Mouse (Mus musculus) brain, embryonic 18.5 days (tissue): ENCODE measurements around the gene Pde11a.

ENCODE experiments used
- DNase-seq: peaks from one replicate; pipeline ENCODE4 v3.0.0-alpha.2; 2012; ENCODE audit warnings: low read depth, low spot score

Pde11a gene

GRCm38 (mm10) chr2:76158973-76159372 lies 179.6 kb downstream of the Pde11a start:
- no peak for DNase-seq

DNA sequence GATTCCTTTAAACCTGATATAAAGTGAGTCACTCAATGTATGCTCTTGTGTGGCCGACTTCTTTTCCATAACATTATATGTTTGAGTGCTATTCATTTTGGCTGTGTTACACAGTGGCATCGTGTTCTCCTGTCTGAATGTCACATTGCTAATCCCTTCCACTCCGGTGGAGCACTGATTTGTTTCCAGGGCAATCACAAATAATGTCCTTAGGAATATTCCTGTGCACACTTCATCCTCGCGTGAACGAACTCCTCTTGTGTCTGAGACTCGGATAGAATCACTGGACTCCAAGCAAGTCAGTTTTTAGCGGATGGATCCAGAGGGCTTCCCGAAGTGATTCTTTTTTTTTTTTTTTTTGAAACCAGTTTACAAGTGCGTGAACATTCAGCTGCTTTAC lies 197.4 kb downstream of the Pde11a start:
- DNase-seq: no peak

- no peak for DNase-seq
These were observed 205.6 kb downstream of the Pde11a start for GRCm38 (mm10) chr2:76132983-76133382.

GRCm38 (mm10) chr2:76129933-76130627 lies 208.5 kb downstream of the Pde11a start:
- DNase-seq: no peak

DNA sequence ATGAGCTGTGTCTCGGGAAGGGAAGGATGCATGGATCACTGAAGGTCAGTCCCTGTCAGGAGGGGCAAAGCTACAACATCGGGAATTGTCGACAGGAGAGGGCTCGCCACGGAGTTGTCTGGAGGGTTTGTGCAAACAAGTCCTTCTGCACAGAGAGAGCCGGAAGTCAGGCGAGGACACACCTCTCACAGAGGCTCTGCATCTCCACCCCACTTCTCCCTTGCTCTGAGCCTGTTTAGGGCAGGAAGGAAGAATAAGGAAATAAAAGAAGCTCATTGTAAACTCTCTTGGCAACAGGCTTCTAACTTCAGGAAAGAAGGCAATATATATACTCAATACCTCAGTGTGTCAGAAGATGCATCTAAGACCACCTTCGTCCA lies 209.5 kb downstream of the Pde11a start:
- no peak for DNase-seq

GRCm38 (mm10) chr2:76128105-76129057 lies 210.2 kb downstream of the Pde11a start:
- DNase-seq: no peak

DNA sequence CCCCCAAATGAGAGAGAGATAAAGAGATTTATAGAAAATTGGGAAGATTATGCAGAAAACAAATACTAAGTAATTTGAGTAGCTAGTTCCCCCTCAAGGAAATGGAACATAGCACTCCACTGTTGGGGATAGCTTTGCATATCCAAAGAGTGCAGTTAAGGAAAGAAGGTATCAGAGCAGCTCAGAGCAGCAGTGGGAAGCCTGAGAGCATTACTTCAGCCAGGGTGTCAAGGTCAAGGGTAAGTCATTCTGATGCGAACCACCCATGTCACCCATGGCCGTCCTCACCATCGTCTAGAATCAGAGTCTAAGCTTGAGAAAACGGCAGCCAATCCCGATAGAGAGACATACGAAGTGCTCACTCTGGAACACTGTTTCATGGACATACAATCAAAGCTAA lies 211.9 kb downstream of the Pde11a start:
- DNase-seq: no peak

- DNase-seq: peak; percentile 59
These were observed 213.8 kb downstream of the Pde11a start for GRCm38 (mm10) chr2:76124821-76125220.

DNA sequence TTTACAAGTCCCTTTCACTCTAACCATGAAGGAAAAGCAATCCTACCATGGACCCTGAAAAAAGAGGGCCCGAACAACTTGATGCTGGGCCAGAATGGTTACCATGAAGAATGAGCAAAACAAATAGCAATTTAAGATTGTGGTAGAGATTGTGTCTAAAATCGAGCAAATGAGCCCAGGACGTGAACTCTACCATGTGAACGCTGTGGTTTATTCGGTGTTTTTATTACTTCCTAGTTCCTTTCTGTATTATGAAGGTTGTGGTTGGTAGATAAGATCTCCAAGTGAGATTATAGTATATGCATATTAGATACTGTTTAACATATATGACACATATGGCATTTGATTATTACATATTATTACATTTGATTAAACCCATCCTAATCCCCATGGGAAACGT lies 216.4 kb downstream of the Pde11a start:
- no peak for DNase-seq

DNA sequence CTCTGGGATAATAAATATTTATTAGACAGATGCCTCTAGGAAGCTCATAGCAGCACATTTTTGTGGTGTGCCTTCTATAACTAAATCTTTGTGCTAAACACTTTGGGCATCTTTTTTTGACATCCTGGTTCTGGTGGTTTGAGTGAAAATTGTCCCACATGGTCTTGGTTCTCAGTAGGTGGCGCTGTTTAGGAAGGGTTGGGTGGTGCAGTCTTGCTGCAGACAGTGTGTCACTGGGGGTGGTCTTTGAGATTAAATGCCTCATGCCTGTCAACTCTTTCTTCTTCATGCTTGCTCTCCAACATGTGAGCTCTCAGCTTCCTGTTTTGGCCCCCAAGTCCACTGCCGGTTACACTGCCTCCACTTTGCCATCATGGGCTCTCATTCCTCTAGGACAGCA lies 218.7 kb downstream of the Pde11a start:
- no peak for DNase-seq

DNA sequence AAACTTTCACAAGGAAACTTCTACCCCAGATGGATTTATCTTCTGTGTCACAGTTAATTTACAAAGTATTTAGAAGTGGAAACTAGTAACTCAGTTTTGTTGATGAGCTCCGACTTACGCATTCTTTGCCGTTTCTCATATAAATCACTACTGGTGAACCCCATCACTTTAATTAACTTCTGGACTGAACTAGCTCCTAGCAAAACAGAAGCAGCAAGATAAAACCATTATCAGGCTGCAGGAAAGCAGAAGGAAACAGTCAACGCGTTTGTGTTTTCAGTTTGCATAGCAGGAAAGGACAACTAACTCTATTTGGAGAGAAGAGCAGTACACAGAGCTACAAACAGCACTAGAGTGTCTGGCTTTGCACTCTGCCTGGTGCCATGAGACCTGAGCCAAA lies 220.1 kb downstream of the Pde11a start:
- no peak for DNase-seq

DNA sequence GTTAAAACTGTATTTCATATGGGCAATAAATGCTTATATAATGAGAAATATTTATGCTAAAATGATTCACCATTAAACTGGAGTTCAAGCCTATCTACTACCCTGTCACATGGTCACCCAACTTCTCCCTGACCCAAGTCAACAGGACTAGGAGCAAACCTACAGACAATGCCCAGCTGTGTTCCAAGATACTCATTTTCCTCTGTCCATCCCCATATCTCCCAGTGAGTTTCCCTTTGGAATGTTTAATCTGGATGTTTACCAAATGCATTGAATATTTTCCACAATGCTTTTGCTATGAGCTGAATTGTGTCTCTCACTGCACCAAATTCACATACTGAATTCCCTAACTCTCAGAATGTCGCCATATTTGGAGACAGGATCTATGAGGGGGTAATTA lies 221.4 kb downstream of the Pde11a start:
- no peak for DNase-seq

GRCm38 (mm10) chr2:76115696-76116095 lies 222.9 kb downstream of the Pde11a start:
- DNase-seq: peak; percentile 30

- DNase-seq: no peak
These were observed 223.8 kb downstream of the Pde11a start for GRCm38 (mm10) chr2:76114734-76115133.

- no peak for DNase-seq
These were observed 228.9 kb downstream of the Pde11a start for GRCm38 (mm10) chr2:76109653-76110052.

- DNase-seq: no peak
These were observed 236.5 kb downstream of the Pde11a start for GRCm38 (mm10) chr2:76101889-76102602.

DNA sequence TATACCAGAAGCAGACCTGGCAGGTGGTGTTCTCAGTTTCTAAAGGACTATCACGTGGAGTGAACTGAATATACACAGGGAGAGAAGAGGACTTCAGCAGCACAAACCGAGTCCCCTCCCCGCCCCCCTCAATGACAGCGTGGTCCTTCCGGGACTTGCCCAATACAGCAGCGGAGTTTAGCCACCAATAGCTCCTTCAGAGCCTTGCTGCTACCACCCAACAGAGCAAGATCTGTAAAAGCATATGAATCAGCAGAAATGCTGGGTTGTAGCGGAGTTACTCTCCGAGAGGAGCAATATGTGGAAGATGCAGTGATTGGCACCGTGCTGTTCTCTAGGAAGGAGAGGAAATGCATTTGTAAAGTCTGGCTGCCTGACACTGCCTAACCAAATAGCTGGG lies 238.0 kb downstream of the Pde11a start:
- no peak for DNase-seq

GRCm38 (mm10) chr2:76099726-76100347 lies 238.7 kb downstream of the Pde11a start:
- no peak for DNase-seq

- DNase-seq: no peak
These were observed 240.2 kb downstream of the Pde11a start for GRCm38 (mm10) chr2:76098381-76098780.

GRCm38 (mm10) chr2:76097847-76098246 lies 240.7 kb downstream of the Pde11a start:
- DNase-seq: no peak

- DNase-seq: no peak
These were observed 241.3 kb downstream of the Pde11a start for GRCm38 (mm10) chr2:76097284-76097683.

DNA sequence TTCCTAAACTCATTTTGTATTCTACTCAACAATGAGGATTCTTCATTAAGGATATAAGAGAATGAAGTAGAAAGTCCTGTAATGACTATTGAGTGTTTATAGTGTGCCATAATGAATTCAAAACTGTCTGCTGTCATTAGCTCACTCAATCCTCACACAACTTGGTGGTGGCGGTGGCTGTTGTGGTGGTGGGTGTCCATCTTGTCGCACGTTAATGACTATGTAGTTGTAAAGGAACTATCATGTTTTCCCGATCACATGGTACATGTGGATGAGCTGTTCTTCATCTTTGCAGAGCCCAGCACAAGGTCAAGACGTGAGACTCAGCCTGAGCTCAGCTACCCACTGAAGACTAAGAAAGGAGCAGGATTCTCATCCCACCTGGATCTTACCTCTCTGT lies 242.7 kb downstream of the Pde11a start:
- no peak for DNase-seq
